Mouse (Mus musculus) hindbrain, embryonic 12.5 days (tissue): ENCODE results near the gene Dtnb. TPM values are rescaled to one million over a fixed set of nuclear protein-coding genes. Genes with fewer than 3 reads are reported as not detected.
"Not testable (repeated sequence)": the region's sequence is repeated elsewhere in the genome, so short reads cannot be mapped to it uniquely, and the experiment has no call there.

Experiments
- ATAC-seq: fragments of 200-750 bp; cut with Nextera tagmentation; 2 replicates; pipeline ENCODE4 v1.8.0; 2017; ENCODE audit warnings: moderate TSS enrichment; ENCODE audit not compliant: low FRiP score
- H3K27ac ChIP-seq: fragments of 300-500 bp; sonication (generic); 2 replicates; pipeline ENCODE4 v1.5.1; 2016; ENCODE audit warnings: mild to moderate bottlenecking
- H3K27me3 ChIP-seq: fragments of 300-500 bp; sonication (generic); 2 replicates; pipeline ENCODE4 v1.6.1; 2016; ENCODE audit warnings: mild to moderate bottlenecking
- H3K36me3 ChIP-seq: fragments of 300-500 bp; sonication (generic); 2 replicates; pipeline ENCODE4 v1.6.1; 2016; ENCODE audit warnings: mild to moderate bottlenecking
- H3K4me1 ChIP-seq: fragments of 300-500 bp; sonication (generic); 2 replicates; pipeline ENCODE4 v1.6.1; 2016
- H3K4me2 ChIP-seq: fragments of 300-500 bp; sonication (generic); replicated peaks from 2 replicates; pipeline ENCODE4 v1.6.1; 2016; ENCODE audit warnings: mild to moderate bottlenecking
- H3K4me3 ChIP-seq: fragments of 300-500 bp; sonication (generic); 2 replicates; pipeline ENCODE4 v1.5.1; 2016; ENCODE audit warnings: mild to moderate bottlenecking
- H3K9ac ChIP-seq: fragments of 300-500 bp; sonication (generic); 2 replicates; pipeline ENCODE4 v1.6.1; 2016; ENCODE audit warnings: mild to moderate bottlenecking, moderate library complexity
- H3K9me3 ChIP-seq: fragments of 300-500 bp; sonication (generic); replicated peaks from 2 replicates; pipeline ENCODE4 v1.6.1; 2016; ENCODE audit warnings: mild to moderate bottlenecking
- WGBS: fragments of 180-500 bp; shearing (Covaris S2); methylation state at CpG from one replicate; pipeline ENCODE4 v1.1.7; 2016; 5-methylcytosine and 5-hydroxymethylcytosine counted together
- polyA plus RNA-seq: library from polyadenylated mRNA; unstranded; fragments of >200 nt; fragmentation: Nextera tagmentation; extraction: Ambion mirVana; gene quantifications from 2 replicates; pipeline ENCODE4 v1.2.1, GENCODE M21; 2016

Dtnb gene
- polyA plus RNA-seq = 42.4 and 44.3 TPM in 2 replicates

DNA sequence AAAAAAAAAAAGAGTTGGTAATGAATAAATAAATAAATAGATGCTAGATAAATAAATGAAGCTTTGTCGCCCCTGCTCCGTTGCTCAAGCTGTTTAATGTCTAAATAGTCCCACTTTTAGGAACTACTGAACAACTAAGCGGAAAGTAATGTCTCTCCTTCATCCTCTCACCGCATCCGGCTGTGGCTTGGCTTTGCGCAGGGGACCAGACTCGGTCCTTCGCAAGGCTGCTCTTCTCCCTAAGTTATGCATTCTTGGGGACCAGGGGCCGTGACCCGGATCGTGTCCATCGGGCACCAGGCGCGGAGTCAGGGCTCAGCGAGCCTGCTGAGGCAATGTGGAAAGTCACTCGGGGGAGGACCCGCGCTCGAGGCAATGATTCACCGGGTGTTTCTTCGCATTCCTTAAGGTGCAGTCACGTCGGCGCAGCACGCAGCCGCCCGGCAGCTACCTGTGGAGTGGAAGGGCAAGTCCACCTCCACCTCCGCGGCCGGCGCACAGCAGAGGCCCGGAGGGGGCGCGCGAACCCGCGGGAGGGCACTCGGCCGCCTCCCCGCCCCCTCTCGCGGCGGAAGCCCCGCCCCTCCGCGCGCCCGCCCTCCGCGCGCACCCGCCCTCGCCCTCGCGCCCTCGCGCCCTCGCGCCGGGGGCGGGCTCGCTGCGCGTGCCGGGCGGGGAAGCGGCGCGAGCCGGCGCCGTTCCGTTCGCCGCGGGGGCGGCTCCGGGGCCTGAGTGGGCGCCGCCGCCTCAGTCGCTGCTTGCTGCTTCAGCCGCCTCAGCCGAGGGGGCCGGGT lies at the start of gene Dtnb:
Gene Dtnb, plus strand, starts transcription at position 595 of the 794 bp plus-strand sequence.
- no peaks in the 10 kb centered on the region for H3K36me3 ChIP-seq
- WGBS = 1% methylated on average over 70 of the region's 85 CpGs

GRCm38 (mm10) chr12:3525536-3525935 lies 46.6 kb upstream of the Dtnb start:
- no peak overlapping the region for H3K27ac ChIP-seq
- no peak overlapping the region for H3K4me2 ChIP-seq
- no peaks in the 10 kb centered on the region for H3K36me3 ChIP-seq
- H3K27me3 ChIP-seq = no peaks in the 10 kb centered on the region
- no peak overlapping the region for H3K9ac ChIP-seq
- no peaks in the 10 kb centered on the region for H3K4me1 ChIP-seq
- WGBS = 90% methylated on average over 5 of the region's 5 CpGs
- 0 out of 2 replicates have a peak, but pooled peaks cover 3% of the 10 kb centered on the region for H3K9me3 ChIP-seq
- no peak for ATAC-seq
- no peak overlapping the region for H3K4me3 ChIP-seq

More for the DNA sequence above, at the start of gene Dtnb:
- H3K4me1 ChIP-seq = peaks cover 15% of the 10 kb centered on the region
- H3K9me3 ChIP-seq = no peaks in the 10 kb centered on the region
- H3K9ac ChIP-seq = peak within 1 kb of the TSS; percentile 90
- peak; percentile 84 for ATAC-seq
- H3K27me3 ChIP-seq = peaks cover 4% of the 10 kb centered on the region; the same call in 1 of the 2 replicates
- peak within 1 kb of the TSS; percentile 83 for H3K4me2 ChIP-seq
- H3K27ac ChIP-seq = peak within 1 kb of the TSS; percentile 89
- peak within 1 kb of the TSS; percentile 84 for H3K4me3 ChIP-seq

- H3K27me3 ChIP-seq, H3K4me1 ChIP-seq, H3K4me3 ChIP-seq, H3K27ac ChIP-seq, H3K36me3 ChIP-seq, H3K4me2 ChIP-seq, H3K9ac ChIP-seq, ATAC-seq, H3K9me3 ChIP-seq: not testable (repeated sequence)
- WGBS = 100% methylated on average over 1 of the region's 1 CpGs
These were observed 36.7 kb upstream of the Dtnb start for GRCm38 (mm10) chr12:3535446-3535845.

DNA sequence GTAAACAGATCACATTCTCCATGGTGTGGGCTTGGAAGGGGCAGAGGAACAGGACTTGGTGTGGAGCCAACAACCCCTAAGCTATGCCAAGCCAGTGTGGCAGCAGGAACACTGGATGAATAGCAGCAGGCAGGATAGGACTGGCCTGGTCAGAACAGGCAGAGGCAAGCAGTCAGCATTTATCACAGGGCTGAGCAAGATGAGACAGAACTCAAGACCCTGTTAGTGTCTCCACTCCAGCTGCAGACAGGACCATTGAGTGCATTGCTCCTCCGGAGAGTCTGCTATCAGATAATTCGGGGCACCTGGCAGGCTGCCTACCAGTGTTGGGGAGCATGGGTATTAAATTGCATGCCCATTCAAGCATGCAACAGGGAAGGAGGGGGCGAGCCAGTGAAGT lies 34.6 kb upstream of the Dtnb start:
- ATAC-seq = no peak
- H3K27me3 ChIP-seq = no peaks in the 10 kb centered on the region
- H3K9ac ChIP-seq = no peak overlapping the region
- H3K4me1 ChIP-seq = no peaks in the 10 kb centered on the region
- H3K27ac ChIP-seq = no peak overlapping the region
- no peak overlapping the region for H3K4me3 ChIP-seq
- no peak overlapping the region for H3K4me2 ChIP-seq
- WGBS = 82% methylated on average over 3 of the region's 3 CpGs
- no peaks in the 10 kb centered on the region for H3K9me3 ChIP-seq
- no peaks in the 10 kb centered on the region for H3K36me3 ChIP-seq

DNA sequence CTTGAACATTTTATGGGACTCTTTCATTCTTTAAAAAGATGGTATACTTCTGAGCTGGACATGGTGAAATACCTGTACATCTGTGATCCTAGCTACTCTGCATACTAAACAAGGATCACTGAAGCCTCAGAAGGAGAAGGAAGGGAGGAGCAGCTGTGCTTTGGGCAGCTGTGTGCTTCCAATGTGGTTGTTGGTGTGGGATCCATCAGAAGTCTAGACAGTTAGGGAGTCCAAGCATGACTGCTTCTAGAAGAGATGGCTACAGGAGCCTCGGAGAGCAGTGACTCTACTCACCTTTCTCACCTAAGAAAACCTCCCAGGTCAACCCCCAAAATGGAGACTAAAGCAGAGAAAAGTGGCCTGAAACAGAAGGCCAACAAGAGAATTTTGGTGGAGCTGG lies 34.1 kb upstream of the Dtnb start:
- Histone ChIP-seq H3K9me3 (no peaks in the 10 kb centered on the region), H3K36me3 (no peaks in the 10 kb centered on the region), H3K4me3 (no peak overlapping the region), H3K9ac (no peak overlapping the region), H3K27me3 (no peaks in the 10 kb centered on the region), H3K4me1 (no peaks in the 10 kb centered on the region), H3K27ac (no peak overlapping the region), H3K4me2 (no peak overlapping the region)
- no peak for ATAC-seq
- 81% methylated on average over 1 of the region's 1 CpGs for WGBS

GRCm38 (mm10) chr12:3539605-3540004 lies 32.6 kb upstream of the Dtnb start:
- WGBS = 77% methylated on average over 2 of the region's 2 CpGs
- Histone ChIP-seq H3K9ac (no peak overlapping the region), H3K27ac (no peak overlapping the region), H3K4me2 (no peak overlapping the region), H3K27me3 (no peaks in the 10 kb centered on the region), H3K9me3 (no peaks in the 10 kb centered on the region), H3K4me1 (no peaks in the 10 kb centered on the region), H3K36me3 (no peaks in the 10 kb centered on the region), H3K4me3 (no peak overlapping the region)
- no peak for ATAC-seq

GRCm38 (mm10) chr12:3540871-3541270 lies 31.3 kb upstream of the Dtnb start:
- no peak overlapping the region for H3K9ac ChIP-seq
- H3K4me2 ChIP-seq = no peak overlapping the region
- no peak for ATAC-seq
- no peaks in the 10 kb centered on the region for H3K9me3 ChIP-seq
- no peaks in the 10 kb centered on the region for H3K27me3 ChIP-seq
- H3K27ac ChIP-seq = no peak overlapping the region
- no peaks in the 10 kb centered on the region for H3K4me1 ChIP-seq
- no peak overlapping the region for H3K4me3 ChIP-seq
- no peaks in the 10 kb centered on the region for H3K36me3 ChIP-seq
- 94% methylated on average over 7 of the region's 7 CpGs for WGBS

GRCm38 (mm10) chr12:3545451-3545850 lies 26.7 kb upstream of the Dtnb start:
- 84% methylated on average over 3 of the region's 3 CpGs for WGBS
- H3K4me1 ChIP-seq = peaks cover 3% of the 10 kb centered on the region; the same call in 1 of the 2 replicates
- no peaks in the 10 kb centered on the region for H3K36me3 ChIP-seq

GRCm38 (mm10) chr12:3546121-3546658 lies 26.0 kb upstream of the Dtnb start:
- WGBS = 50% methylated on average over 4 of the region's 4 CpGs

More at GRCm38 (mm10) chr12:3545451-3545850, 26.7 kb upstream of the Dtnb start:
- Histone ChIP-seq H3K9me3 (no peaks in the 10 kb centered on the region), H3K27me3 (no peaks in the 10 kb centered on the region), H3K27ac (no peak overlapping the region), H3K4me3 (no peak overlapping the region), H3K9ac (no peak overlapping the region), H3K4me2 (no peak overlapping the region)
- ATAC-seq = no peak

DNA sequence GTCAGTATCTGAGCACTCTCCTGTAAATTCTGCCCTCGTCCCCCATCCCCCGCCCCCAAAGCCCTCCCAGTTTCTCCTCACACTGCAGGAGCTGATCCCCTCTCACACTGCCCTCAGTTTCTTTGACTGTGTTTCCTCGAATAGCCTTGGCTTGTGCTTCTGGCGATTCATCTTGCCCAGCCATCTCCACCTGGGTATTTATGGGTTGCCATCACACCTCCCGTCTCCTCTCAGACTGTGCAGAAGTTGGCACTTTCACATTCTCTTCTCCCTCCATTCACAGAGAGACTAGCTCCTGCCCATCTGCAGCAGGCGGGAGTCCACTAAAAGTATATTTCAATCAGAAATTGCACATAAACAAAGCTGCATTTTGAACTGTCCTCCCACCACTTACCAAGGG lies 25.4 kb upstream of the Dtnb start:
- 45% methylated on average over 6 of the region's 6 CpGs for WGBS
- Histone ChIP-seq H3K36me3 (no peaks in the 10 kb centered on the region), H3K4me1 (peaks cover 3% of the 10 kb centered on the region; the same call in 1 of the 2 replicates), H3K9me3 (no peaks in the 10 kb centered on the region), H3K27me3 (no peaks in the 10 kb centered on the region), H3K27ac (no peak overlapping the region), H3K4me3 (no peak overlapping the region), H3K4me2 (no peak overlapping the region), H3K9ac (no peak overlapping the region)
- ATAC-seq = no peak

More at GRCm38 (mm10) chr12:3546121-3546658, 26.0 kb upstream of the Dtnb start:
- Histone ChIP-seq H3K27ac (no peak overlapping the region), H3K36me3 (no peaks in the 10 kb centered on the region), H3K27me3 (no peaks in the 10 kb centered on the region), H3K4me3 (no peak overlapping the region), H3K4me2 (no peak overlapping the region), H3K4me1 (peaks cover 3% of the 10 kb centered on the region; the same call in 1 of the 2 replicates), H3K9ac (no peak overlapping the region), H3K9me3 (no peaks in the 10 kb centered on the region)
- no peak for ATAC-seq

GRCm38 (mm10) chr12:3547506-3547905 lies 24.7 kb upstream of the Dtnb start:
- H3K4me3 ChIP-seq = no peak overlapping the region
- peaks cover 3% of the 10 kb centered on the region; the same call in 1 of the 2 replicates for H3K4me1 ChIP-seq
- H3K27ac ChIP-seq = no peak overlapping the region
- 65% methylated on average over 4 of the region's 4 CpGs for WGBS
- no peak overlapping the region for H3K4me2 ChIP-seq
- no peak overlapping the region for H3K9ac ChIP-seq
- H3K9me3 ChIP-seq = no peaks in the 10 kb centered on the region
- no peaks in the 10 kb centered on the region for H3K27me3 ChIP-seq
- no peaks in the 10 kb centered on the region for H3K36me3 ChIP-seq
- no peak for ATAC-seq

- H3K9ac ChIP-seq = no peak overlapping the region
- no peak overlapping the region for H3K4me3 ChIP-seq
- H3K4me1 ChIP-seq = peaks cover 3% of the 10 kb centered on the region; the same call in 1 of the 2 replicates
- no peaks in the 10 kb centered on the region for H3K27me3 ChIP-seq
- ATAC-seq = no peak
- no peaks in the 10 kb centered on the region for H3K9me3 ChIP-seq
- H3K36me3 ChIP-seq = no peaks in the 10 kb centered on the region
- no peak overlapping the region for H3K27ac ChIP-seq
- 65% methylated on average over 2 of the region's 3 CpGs for WGBS
- H3K4me2 ChIP-seq = no peak overlapping the region
These were observed 24.3 kb upstream of the Dtnb start for GRCm38 (mm10) chr12:3547911-3548310.
